ENCODE assay signal across 8 mouse cellular contexts in genomic region chr2:166148672-166149332, GRCm38 (mm10). TPM values are rescaled to one million over a fixed set of nuclear protein-coding genes. Genes with fewer than 3 reads are reported as not detected.
DNase-seq lines count a peak whose midpoint lies in the region; ATAC-seq and TF ChIP-seq lines count a peak whose summit lies in the region.
"Had no signal": no experiment of that assay in that cellular context is flagged by ENCODE, and none has a peak within 500 bp of the region (broad histone marks: within the 10 kb centered on the region; RNA-seq: fewer than 3 reads in every experiment).

No protein-coding gene starts in this region.

- intact Hi-C loops in left cerebral cortex, postnatal 36 days (cut with DNase I), result no loop called here

- H3K9ac ChIP-seq in liver, postnatal 0 days (replicated peaks), result no peak overlapping the region
- no peak overlapping the region for H3K9ac ChIP-seq in neural tube, embryonic 11.5 days (ENCODE audit: low read length)
- H3K9ac ChIP-seq: forebrain, postnatal 0 days had no signal

- peaks cover 4% of the 10 kb centered on the region for H3K4me1 ChIP-seq in liver, postnatal 0 days (ENCODE audit: insufficient read depth)
- peaks cover 54% of the 10 kb centered on the region for H3K4me1 ChIP-seq in neural tube, embryonic 11.5 days (ENCODE audit: control insufficient read depth, insufficient read depth, low read length)

- H3K36me3 ChIP-seq in liver, postnatal 0 days (replicated peaks; ENCODE audit: insufficient read depth, low read length), result no peaks in the 10 kb centered on the region
- no peaks in the 10 kb centered on the region for H3K36me3 ChIP-seq in neural tube, embryonic 11.5 days (ENCODE audit: control insufficient read depth, insufficient read depth, low read length)

- whole genome bisulfite sequencing in liver, postnatal 0 days (ENCODE audit: insufficient replicate concordance), result 49% methylated on average over 13 of the region's 13 CpGs
- 40% methylated on average over 13 of the region's 13 CpGs for WGBS in neural tube, embryonic 11.5 days

- no peak overlapping the region for H3K4me2 ChIP-seq in liver, postnatal 0 days (ENCODE audit: low read depth, low read length)
- H3K4me2 ChIP-seq in neural tube, embryonic 11.5 days (ENCODE audit: low read depth), result no peak overlapping the region

- no peak for TF ChIP-seq EP300 in liver, postnatal 0 days (IDR thresholded peaks at IDR 0.05; ENCODE audit: low read depth)

- H3K9me3 ChIP-seq in liver, postnatal 0 days (ENCODE audit: low read length), result no peaks in the 10 kb centered on the region
- H3K9me3 ChIP-seq in neural tube, embryonic 11.5 days (ENCODE audit: control insufficient read depth, low read length), result no peaks in the 10 kb centered on the region

- no peak for ATAC-seq in liver, postnatal 0 days
- peak; percentile 52 for ATAC-seq in granulocyte monocyte progenitor cell, adult 5-6 weeks (replicated peaks; ENCODE audit: poor library complexity, severe bottlenecking)
- no peak for ATAC-seq in neural tube, embryonic 11.5 days (ENCODE audit: insufficient read depth, low FRiP score, low TSS enrichment)
- ATAC-seq: forebrain, postnatal 0 days had no signal

- peak; percentile 19 for DNase-seq in liver
- DNase-seq in liver, postnatal 0 days, result no peak
- DNase-seq in embryo, embryonic 11.5 days (ENCODE audit: low read depth, low spot score), result peak; percentile 64
- peak; percentile 59 for DNase-seq in neural tube, embryonic 11.5 days (ENCODE audit: low spot score)
- no peak for DNase-seq in left cerebral cortex, postnatal 36 days (ENCODE audit: low spot score in 2 of 2)
- no peak for DNase-seq in thymus, postnatal 10 days (ENCODE audit: low spot score in 2 of 2)
- DNase-seq: forebrain, postnatal 0 days had no signal

- no peak overlapping the region for H3K27ac ChIP-seq in liver, postnatal 0 days (ENCODE audit: low read depth)
- 0 out of 2 replicates have a peak overlapping the region, but pooled peaks have one; percentile 36 for H3K27ac ChIP-seq in neural tube, embryonic 11.5 days (ENCODE audit: low read depth, low read length)

- no peak for TF ChIP-seq CTCF in liver, postnatal 0 days (IDR thresholded peaks at IDR 0.05; ENCODE audit: low read depth)

- peaks cover 13% of the 10 kb centered on the region for H3K27me3 ChIP-seq in liver, postnatal 0 days (ENCODE audit: insufficient read depth, low read length)
- no peaks in the 10 kb centered on the region for H3K27me3 ChIP-seq in neural tube, embryonic 11.5 days (ENCODE audit: control insufficient read depth, insufficient read depth, low read length)

- no peak overlapping the region for H3K4me3 ChIP-seq in liver, postnatal 0 days (ENCODE audit: low read depth, low read length)
- H3K4me3 ChIP-seq in neural tube, embryonic 11.5 days (ENCODE audit: low read depth, low read length), result no peak overlapping the region

RNA-seq across cellular contexts. Expression of gene Sulf2, which starts 6.7 kb away (rescaled TPM):
- polyA plus RNA-seq in liver, postnatal 0 days (2015; fragmentation: Nextera tagmentation; extraction: Ambion mirVana), result 1.6 and 1.8 TPM in 2 replicates
- 0.26 and 1.1 TPM in 2 replicates for total RNA-seq in granulocyte monocyte progenitor cell, adult 5-6 weeks (2014; fragmentation: Nextera tagmentation)
- 0.78 and 1.9 TPM in 2 replicates for total RNA-seq in granulocyte monocyte progenitor cell, adult 5-6 weeks (2017)
- 156 and 161 TPM in 2 replicates for polyA plus RNA-seq in neural tube, embryonic 11.5 days (2014; fragmentation: Nextera tagmentation; extraction: Ambion mirVana)
- 100 to 1,000 TPM in 1 of 2 experiments, 10 to 100 TPM in 1; 95.9 to 119 TPM for total RNA-seq in left cerebral cortex, postnatal 36 days (2021)

Comparison
In these comparisons a context has a peak if more than half of its experiments do, and no peak if none do; other contexts are left out.
1. DNase-seq: peak in liver (single experiment), embryo, embryonic 11.5 days (single experiment) and neural tube, embryonic 11.5 days (single experiment); none in liver, postnatal 0 days (single experiment), left cerebral cortex, postnatal 36 days (0 of 2) and thymus, postnatal 10 days (0 of 2).
2. RNA of gene Sulf2, which starts 6.7 kb away (total RNA-seq): 95.9 to 119 TPM in left cerebral cortex, postnatal 36 days; 0.26 to 1.9 TPM in granulocyte monocyte progenitor cell, adult 5-6 weeks; every median in the first group is over 10 times any median in the second.